Mouse (Mus musculus) left cerebral cortex, postnatal 36 days (tissue): ENCODE data around the gene Slc8a1. TPM values are rescaled to one million over a fixed set of nuclear protein-coding genes. Genes with fewer than 3 reads are reported as not detected.
A peak's percentile ranks its signal among the peaks of the same experiment; 100 is the strongest.

Experiments used
- DNase-seq, 2 experiments: peaks; one replicate each; pipeline ENCODE4 v3.0.0; 2021 to 2022; ENCODE audit warnings: low spot score in 2 of 2, mixed read lengths in 1 of 2
- intact Hi-C: fragments of 180-260 bp; cut with DNase I; formaldehyde crosslinking; loops from one replicate; pipeline ENCODE4 v1.15.1; 2025
- total RNA-seq, 2 experiments: library from RNA; stranded (reverse); gene quantifications; 2 replicates each; pipeline ENCODE4 v1.2.3; 2021

Slc8a1 gene
- total RNA-seq, 2 experiments from 2014 or later, result 234 to 261 TPM

GRCm38 (mm10) chr17:81589791-81590190, 148.4 kb downstream of the Slc8a1 start:
- intact Hi-C loops, result no loop called here
- DNase-seq, result peak in 1 of 2 experiments; percentile 3

- DNase-seq, result peak in 1 of 2 experiments; percentile 9
- intact Hi-C loops, result no loop called here
Measured at GRCm38 (mm10) chr17:81586759-81587158, 151.4 kb downstream of the Slc8a1 start.

- intact Hi-C loops, result no loop called here
- DNase-seq, result no peak
Measured at GRCm38 (mm10) chr17:81579728-81580425, 158.3 kb downstream of the Slc8a1 start.

GRCm38 (mm10) chr17:81576893-81577292, 161.3 kb downstream of the Slc8a1 start:
- DNase-seq, result no peak
- intact Hi-C loops, result no loop called here

GRCm38 (mm10) chr17:81565634-81566372, 172.4 kb downstream of the Slc8a1 start:
- intact Hi-C loops, result no loop called here
- DNase-seq, result no peak

GRCm38 (mm10) chr17:81554052-81554734, 184.0 kb downstream of the Slc8a1 start:
- intact Hi-C loops, result no loop called here
- DNase-seq, result no peak

- DNase-seq, result no peak
Measured at GRCm38 (mm10) chr17:81551856-81552635, 186.1 kb downstream of the Slc8a1 start.

GRCm38 (mm10) chr17:81550864-81551263, 187.3 kb downstream of the Slc8a1 start:
- intact Hi-C loops, result no loop called here
- no peak for DNase-seq

More at GRCm38 (mm10) chr17:81551856-81552635, 186.1 kb downstream of the Slc8a1 start:
- intact Hi-C loops, result no loop called here

- intact Hi-C loops, result no loop called here
- DNase-seq, result peak in 1 of 2 experiments; percentile 0
Measured at GRCm38 (mm10) chr17:81548016-81548415, 190.2 kb downstream of the Slc8a1 start.

- no peak for DNase-seq
Measured at GRCm38 (mm10) chr17:81546525-81546924, 191.7 kb downstream of the Slc8a1 start.

GRCm38 (mm10) chr17:81546012-81546411, 192.2 kb downstream of the Slc8a1 start:
- no peak for DNase-seq
- intact Hi-C loops, result no loop called here

More at GRCm38 (mm10) chr17:81546525-81546924, 191.7 kb downstream of the Slc8a1 start:
- intact Hi-C loops, result no loop called here

- intact Hi-C loops, result no loop called here
Measured at GRCm38 (mm10) chr17:81544926-81545325, 193.3 kb downstream of the Slc8a1 start.

GRCm38 (mm10) chr17:81542313-81543185, 195.6 kb downstream of the Slc8a1 start:
- no peak for DNase-seq
- intact Hi-C loops, result no loop called here

More at GRCm38 (mm10) chr17:81544926-81545325, 193.3 kb downstream of the Slc8a1 start:
- DNase-seq, result no peak

- intact Hi-C loops, result loop anchor here (5.0 kb wide), 1 partner anchor 1679 kb away; the partner anchor contains the start of gene Pkdcc
- DNase-seq, result no peak
Measured at GRCm38 (mm10) chr17:81538163-81539160, 199.7 kb downstream of the Slc8a1 start.

- intact Hi-C loops, result loop anchor here (5.0 kb wide), 1 partner anchor 1681 kb away; the partner anchor contains the start of gene Pkdcc
- DNase-seq, result no peak
Measured at GRCm38 (mm10) chr17:81536093-81536492, 202.1 kb downstream of the Slc8a1 start.

- no peak for DNase-seq
- intact Hi-C loops, result no loop called here
Measured at GRCm38 (mm10) chr17:81529849-81530248, 208.3 kb downstream of the Slc8a1 start.

GRCm38 (mm10) chr17:81528940-81529339, 209.2 kb downstream of the Slc8a1 start:
- intact Hi-C loops, result no loop called here

More at GRCm38 (mm10) chr17:81528940-81529339, 209.2 kb downstream of the Slc8a1 start:
- DNase-seq, result no peak
